Mouse (Mus musculus): ENCODE results near the gene Cox5a. TPM values are rescaled to one million over a fixed set of nuclear protein-coding genes. Genes with fewer than 3 reads are reported as not detected.

The Cox5a gene
- polyA plus RNA-seq, 1 experiment from 2014 or later: 601 TPM

DNA sequence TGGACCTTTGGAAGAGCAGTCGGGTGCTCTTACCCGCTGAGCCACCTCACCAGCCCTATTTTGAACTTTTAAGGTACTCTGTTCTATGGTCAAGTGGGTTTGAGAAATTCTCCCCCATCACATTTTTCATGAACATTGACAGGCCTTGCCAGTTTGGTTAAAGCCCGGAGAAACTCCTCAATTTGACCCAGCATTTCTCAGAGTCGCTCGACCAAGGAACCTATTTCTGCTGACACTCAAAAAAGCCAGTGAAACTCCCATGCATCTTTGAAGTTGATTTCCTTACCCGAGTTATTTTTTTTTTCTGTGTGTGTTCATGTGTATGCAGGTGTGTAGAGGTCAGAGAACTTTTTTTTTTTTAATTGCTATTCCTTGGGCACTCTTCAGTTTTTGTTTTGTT, 43.5 kb downstream of the Cox5a start:
- no peak overlapping the region for H3K27ac ChIP-seq (ENCODE audit: low read length)
- peaks cover 46% of the 10 kb centered on the region for H3K4me1 ChIP-seq (ENCODE audit: control insufficient read depth, insufficient read depth, low read length)
- no peaks in the 10 kb centered on the region for H3K36me3 ChIP-seq (ENCODE audit: control insufficient read depth, insufficient read depth, low read length)
- no peaks in the 10 kb centered on the region for H3K27me3 ChIP-seq (ENCODE audit: control insufficient read depth, insufficient read depth, low read length)
- H3K9ac ChIP-seq (ENCODE audit: low read length): no peak overlapping the region
- H3K4me2 ChIP-seq (ENCODE audit: low read depth, low read length): no peak overlapping the region
- no peaks in the 10 kb centered on the region for H3K9me3 ChIP-seq (replicated peaks; ENCODE audit: control insufficient read depth, low read length)
- WGBS: 82% methylated on average over 6 of the region's 6 CpGs
- no peak overlapping the region for H3K4me3 ChIP-seq (replicated peaks; ENCODE audit: low read length)
- ATAC-seq (ENCODE audit: insufficient read depth, low FRiP score): no peak

DNA sequence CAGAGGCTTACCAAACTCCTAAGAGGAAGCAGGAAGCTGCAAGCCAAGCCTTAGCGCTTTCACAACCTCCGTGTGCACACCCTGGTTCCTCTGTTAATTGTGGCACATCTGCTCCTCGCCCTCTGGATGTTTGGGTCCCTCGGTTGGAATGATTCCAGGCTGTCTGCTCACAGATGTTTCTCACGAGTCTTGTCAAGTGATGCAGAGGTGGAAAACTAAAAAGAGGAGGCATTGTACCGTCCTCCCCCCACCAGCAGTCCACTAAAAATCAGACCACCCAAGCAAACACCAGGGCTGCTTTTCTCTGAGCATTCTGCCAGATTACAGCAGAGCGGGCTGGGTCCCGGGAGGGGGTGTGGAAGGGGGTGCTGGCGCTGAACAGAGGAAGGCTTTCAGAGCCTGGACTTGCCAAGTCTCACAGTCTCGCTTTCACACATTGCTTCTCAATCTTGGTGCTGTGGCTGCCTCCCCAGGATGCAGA, 44.7 kb downstream of the Cox5a start:
- Histone ChIP-seq H3K9ac (ENCODE audit: low read length) (peak overlapping the region; percentile 24), H3K4me3 (replicated peaks; ENCODE audit: low read length) (no peak overlapping the region), H3K4me2 (ENCODE audit: low read depth, low read length) (no peak overlapping the region; the same call in 1 of the 2 replicates), H3K27me3 (ENCODE audit: control insufficient read depth, insufficient read depth, low read length) (no peaks in the 10 kb centered on the region), H3K4me1 (ENCODE audit: control insufficient read depth, insufficient read depth, low read length) (peaks cover 42% of the 10 kb centered on the region), H3K36me3 (ENCODE audit: control insufficient read depth, insufficient read depth, low read length) (no peaks in the 10 kb centered on the region), H3K9me3 (replicated peaks; ENCODE audit: control insufficient read depth, low read length) (no peaks in the 10 kb centered on the region), H3K27ac (ENCODE audit: low read length) (peak overlapping the region; percentile 46)
- WGBS: 25% methylated on average over 10 of the region's 10 CpGs
- ATAC-seq (ENCODE audit: insufficient read depth, low FRiP score): no peak

DNA sequence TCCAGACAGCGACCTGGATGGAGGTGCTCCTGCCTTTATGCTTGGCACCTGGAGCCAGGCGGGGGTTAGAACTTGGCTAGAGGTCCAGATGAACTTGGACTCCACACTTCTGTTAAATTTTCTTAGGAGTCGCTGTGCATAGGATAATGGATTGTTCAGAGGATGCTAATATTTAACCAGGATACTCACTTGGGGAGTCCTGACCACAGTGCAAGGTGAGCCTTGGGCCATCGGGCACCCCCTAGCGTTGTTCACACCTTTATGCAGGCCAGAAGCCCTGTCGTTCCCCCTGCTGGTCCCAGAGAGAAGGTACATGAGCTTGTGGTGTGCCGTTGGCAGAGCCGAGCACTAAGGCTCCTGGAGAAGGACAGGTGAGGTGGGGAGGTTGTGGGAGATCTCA, 45.8 kb downstream of the Cox5a start:
- 48% methylated on average over 8 of the region's 8 CpGs for WGBS
- Histone ChIP-seq H3K27me3 (ENCODE audit: control insufficient read depth, insufficient read depth, low read length) (no peaks in the 10 kb centered on the region), H3K9ac (ENCODE audit: low read length) (no peak overlapping the region), H3K36me3 (ENCODE audit: control insufficient read depth, insufficient read depth, low read length) (no peaks in the 10 kb centered on the region), H3K4me2 (ENCODE audit: low read depth, low read length) (no peak overlapping the region), H3K9me3 (replicated peaks; ENCODE audit: control insufficient read depth, low read length) (no peaks in the 10 kb centered on the region), H3K4me3 (replicated peaks; ENCODE audit: low read length) (no peak overlapping the region), H3K4me1 (ENCODE audit: control insufficient read depth, insufficient read depth, low read length) (peaks cover 35% of the 10 kb centered on the region), H3K27ac (ENCODE audit: low read length) (no peak overlapping the region)
- no peak; the same call in 1 of the 2 replicates for ATAC-seq (ENCODE audit: insufficient read depth, low FRiP score)

DNA sequence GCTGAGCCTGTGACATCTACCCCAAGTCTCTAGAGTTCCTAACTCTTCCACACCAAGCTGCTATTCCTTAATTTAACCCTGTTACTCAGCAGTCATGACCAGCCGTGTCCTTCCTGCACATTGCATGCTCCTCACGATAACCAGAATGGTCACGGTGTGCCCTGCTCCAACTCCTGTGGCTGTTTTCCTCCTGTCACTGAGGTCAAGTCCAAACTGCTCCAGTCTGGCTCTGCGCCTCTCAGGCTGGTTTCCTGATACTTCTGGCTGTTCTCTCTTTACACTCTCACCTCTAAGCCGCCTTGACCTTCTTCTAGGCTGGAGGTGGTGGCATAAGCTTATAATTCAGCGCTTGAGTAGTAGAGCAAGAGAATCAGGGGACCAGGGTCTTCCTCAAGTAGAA, 47.4 kb downstream of the Cox5a start:
- H3K4me3 ChIP-seq (replicated peaks; ENCODE audit: low read length): no peak overlapping the region
- ATAC-seq (ENCODE audit: insufficient read depth, low FRiP score): no peak
- no peaks in the 10 kb centered on the region for H3K27me3 ChIP-seq (ENCODE audit: control insufficient read depth, insufficient read depth, low read length)
- no peak overlapping the region for H3K9ac ChIP-seq (ENCODE audit: low read length)
- no peak overlapping the region for H3K4me2 ChIP-seq (ENCODE audit: low read depth, low read length)
- peaks cover 20% of the 10 kb centered on the region for H3K4me1 ChIP-seq (ENCODE audit: control insufficient read depth, insufficient read depth, low read length)
- no peak overlapping the region; the same call in 1 of the 2 replicates for H3K27ac ChIP-seq (ENCODE audit: low read length)
- 93% methylated on average over 6 of the region's 6 CpGs for whole genome bisulfite sequencing
- H3K9me3 ChIP-seq (replicated peaks; ENCODE audit: control insufficient read depth, low read length): no peaks in the 10 kb centered on the region
- no peaks in the 10 kb centered on the region for H3K36me3 ChIP-seq (ENCODE audit: control insufficient read depth, insufficient read depth, low read length)

DNA sequence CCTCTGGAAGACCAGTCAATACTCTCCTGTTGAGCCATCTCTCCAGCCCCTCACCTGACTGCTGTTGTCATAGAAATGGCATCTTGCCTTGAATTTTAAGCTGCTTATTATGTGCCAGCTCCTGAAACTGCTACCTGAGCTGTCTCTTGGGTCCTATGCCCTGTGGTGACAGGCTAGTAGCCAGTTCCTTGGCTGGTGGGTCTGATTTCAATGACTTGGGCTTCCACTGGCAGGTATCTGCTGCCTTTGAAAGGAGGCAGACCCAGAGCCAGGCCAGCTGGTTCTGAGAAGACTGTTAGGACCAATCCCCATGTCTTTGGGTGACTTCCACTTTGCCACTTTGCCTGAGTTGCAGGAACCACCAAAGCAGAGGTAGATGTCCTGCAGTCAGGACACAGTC, 53.3 kb downstream of the Cox5a start:
- no peaks in the 10 kb centered on the region for H3K36me3 ChIP-seq (ENCODE audit: control insufficient read depth, insufficient read depth, low read length)
- H3K4me3 ChIP-seq (replicated peaks; ENCODE audit: low read length): no peak overlapping the region
- no peaks in the 10 kb centered on the region for H3K27me3 ChIP-seq (ENCODE audit: control insufficient read depth, insufficient read depth, low read length)

DNA sequence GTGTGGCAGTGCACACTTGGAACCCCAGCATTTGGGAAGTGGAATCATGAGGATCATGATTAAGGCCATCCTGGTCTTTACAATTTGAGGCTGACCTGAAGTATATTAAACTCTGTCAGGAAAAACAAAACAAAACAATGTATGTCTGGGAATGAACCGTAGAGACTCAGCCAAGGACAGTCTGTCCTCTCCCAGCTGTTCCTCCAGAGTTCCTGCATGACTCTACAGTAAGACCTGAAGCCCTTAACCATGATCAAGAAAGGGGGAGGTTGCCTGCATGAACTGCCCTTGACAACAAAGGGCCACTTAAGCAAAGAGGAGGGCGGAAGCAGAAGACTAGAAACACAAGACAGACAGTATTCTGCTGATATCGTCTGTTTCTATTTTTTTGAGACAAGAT, 54.5 kb downstream of the Cox5a start:
- no peak overlapping the region for H3K4me2 ChIP-seq (ENCODE audit: low read depth, low read length)

More for the DNA sequence above, 53.3 kb downstream of the Cox5a start:
- Histone ChIP-seq H3K9ac (ENCODE audit: low read length) (no peak overlapping the region), H3K27ac (ENCODE audit: low read length) (no peak overlapping the region), H3K9me3 (replicated peaks; ENCODE audit: control insufficient read depth, low read length) (no peaks in the 10 kb centered on the region), H3K4me1 (ENCODE audit: control insufficient read depth, insufficient read depth, low read length) (no peaks in the 10 kb centered on the region), H3K4me2 (ENCODE audit: low read depth, low read length) (no peak overlapping the region)
- ATAC-seq (ENCODE audit: insufficient read depth, low FRiP score): no peak

DNA sequence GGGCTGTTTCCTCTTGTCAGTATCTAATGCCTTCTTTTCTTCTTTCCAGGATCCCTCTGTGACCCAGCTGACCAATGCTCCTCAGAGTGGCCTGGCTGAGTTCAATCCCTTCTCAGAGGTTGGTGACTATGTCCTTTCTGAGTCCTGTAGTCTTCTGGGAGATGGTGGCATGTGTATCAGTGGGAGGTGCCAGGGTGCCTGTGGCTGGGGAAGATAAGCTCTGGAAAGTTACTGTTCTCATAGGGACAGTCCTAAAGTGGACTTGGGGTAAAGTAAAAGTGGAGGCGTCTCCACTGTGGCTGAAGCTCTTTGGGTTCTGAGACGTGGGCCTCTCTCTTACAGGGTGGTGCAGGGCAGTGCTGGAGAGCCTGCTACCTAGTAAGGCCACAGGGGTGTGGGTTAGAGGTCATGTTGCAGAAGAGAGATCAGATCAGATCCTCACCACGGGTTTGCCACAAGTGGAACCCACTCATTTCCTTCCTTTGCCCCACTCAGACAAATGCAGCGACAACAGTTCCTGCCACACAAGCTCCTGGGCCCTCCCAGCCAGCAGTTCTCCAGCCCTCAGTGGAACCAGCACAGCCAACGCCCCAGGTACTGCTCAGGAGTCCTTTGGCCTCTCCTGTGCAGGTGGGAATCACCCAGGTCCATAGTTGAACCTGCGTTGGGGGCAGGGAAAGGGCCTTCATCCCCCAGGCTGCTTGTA, 56.2 kb downstream of the Cox5a start:
- no peak; the same call in 1 of the 2 replicates for ATAC-seq (ENCODE audit: insufficient read depth, low FRiP score)
- Histone ChIP-seq H3K9me3 (replicated peaks; ENCODE audit: control insufficient read depth, low read length) (no peaks in the 10 kb centered on the region), H3K27me3 (ENCODE audit: control insufficient read depth, insufficient read depth, low read length) (no peaks in the 10 kb centered on the region), H3K9ac (ENCODE audit: low read length) (no peak overlapping the region), H3K4me1 (ENCODE audit: control insufficient read depth, insufficient read depth, low read length) (no peaks in the 10 kb centered on the region), H3K27ac (ENCODE audit: low read length) (no peak overlapping the region), H3K36me3 (ENCODE audit: control insufficient read depth, insufficient read depth, low read length) (0 out of 2 replicates have a peak, but pooled peaks cover 1% of the 10 kb centered on the region), H3K4me3 (replicated peaks; ENCODE audit: low read length) (no peak overlapping the region), H3K4me2 (ENCODE audit: low read depth, low read length) (no peak overlapping the region)
- WGBS: 80% methylated on average over 6 of the region's 6 CpGs

More for the DNA sequence above, 54.5 kb downstream of the Cox5a start:
- no peaks in the 10 kb centered on the region for H3K27me3 ChIP-seq (ENCODE audit: control insufficient read depth, insufficient read depth, low read length)
- no peak overlapping the region for H3K27ac ChIP-seq (ENCODE audit: low read length)
- 70% methylated on average over 3 of the region's 3 CpGs for WGBS
- H3K9ac ChIP-seq (ENCODE audit: low read length): no peak overlapping the region
- no peaks in the 10 kb centered on the region for H3K9me3 ChIP-seq (replicated peaks; ENCODE audit: control insufficient read depth, low read length)
- no peaks in the 10 kb centered on the region for H3K4me1 ChIP-seq (ENCODE audit: control insufficient read depth, insufficient read depth, low read length)
- no peak for ATAC-seq (ENCODE audit: insufficient read depth, low FRiP score)
- no peak overlapping the region for H3K4me3 ChIP-seq (replicated peaks; ENCODE audit: low read length)
- H3K36me3 ChIP-seq (ENCODE audit: control insufficient read depth, insufficient read depth, low read length): no peaks in the 10 kb centered on the region

Other genes starting within 250 kb of the Cox5a start
- 26.4 and 28.7 TPM in 2 replicates for gene Ppcdc, start 81.2 kb upstream of the Cox5a start, polyA plus RNA-seq (2015; fragmentation: Nextera tagmentation; extraction: Ambion mirVana)
- 28.5 and 31.0 TPM in 2 replicates for gene Scamp5, start 53.2 kb upstream of the Cox5a start, polyA plus RNA-seq (2015; fragmentation: Nextera tagmentation; extraction: Ambion mirVana)
- 4.8 and 5.3 TPM in 2 replicates for gene Rpp25, start 17.2 kb upstream of the Cox5a start, polyA plus RNA-seq (2015; fragmentation: Nextera tagmentation; extraction: Ambion mirVana)
- gene Fam219b, start 16.3 kb downstream of the Cox5a start, polyA plus RNA-seq (2015; fragmentation: Nextera tagmentation; extraction: Ambion mirVana): 17.9 and 19.1 TPM in 2 replicates
- gene Mpi, start 31.5 kb downstream of the Cox5a start, polyA plus RNA-seq (2015; fragmentation: Nextera tagmentation; extraction: Ambion mirVana): 45.2 and 49.0 TPM in 2 replicates
- 98.7 and 105 TPM in 2 replicates for gene Scamp2, start 39.7 kb downstream of the Cox5a start, polyA plus RNA-seq (2015; fragmentation: Nextera tagmentation; extraction: Ambion mirVana)
- 21.6 and 22.3 TPM in 2 replicates for gene Ulk3, start 68.2 kb downstream of the Cox5a start, polyA plus RNA-seq (2015; fragmentation: Nextera tagmentation; extraction: Ambion mirVana)
- not detected in 2 replicates for gene Cplx3, start 85.0 kb downstream of the Cox5a start, polyA plus RNA-seq (2015; fragmentation: Nextera tagmentation; extraction: Ambion mirVana)
- gene Lman1l, start 99.5 kb downstream of the Cox5a start, polyA plus RNA-seq (2015; fragmentation: Nextera tagmentation; extraction: Ambion mirVana): not detected in 2 replicates
- 26.6 and 27.9 TPM in 2 replicates for gene Csk, start 132.4 kb downstream of the Cox5a start, polyA plus RNA-seq (2015; fragmentation: Nextera tagmentation; extraction: Ambion mirVana)
- not detected in 2 replicates for gene Cyp1a2, start 162.4 kb downstream of the Cox5a start, polyA plus RNA-seq (2015; fragmentation: Nextera tagmentation; extraction: Ambion mirVana)
- gene Cyp1a1, start 166.7 kb downstream of the Cox5a start, polyA plus RNA-seq (2015; fragmentation: Nextera tagmentation; extraction: Ambion mirVana): 0.05 TPM in 1 of 2 replicates, not detected in the other
- gene Edc3, start 187.3 kb downstream of the Cox5a start, polyA plus RNA-seq (2015; fragmentation: Nextera tagmentation; extraction: Ambion mirVana): 28.6 and 32.9 TPM in 2 replicates
- gene Clk3, start 244.6 kb downstream of the Cox5a start, polyA plus RNA-seq (2015; fragmentation: Nextera tagmentation; extraction: Ambion mirVana): 66.7 and 76.8 TPM in 2 replicates